Comparison of ENCODE assay signal across 10 mouse cellular contexts in the genomic region with DNA sequence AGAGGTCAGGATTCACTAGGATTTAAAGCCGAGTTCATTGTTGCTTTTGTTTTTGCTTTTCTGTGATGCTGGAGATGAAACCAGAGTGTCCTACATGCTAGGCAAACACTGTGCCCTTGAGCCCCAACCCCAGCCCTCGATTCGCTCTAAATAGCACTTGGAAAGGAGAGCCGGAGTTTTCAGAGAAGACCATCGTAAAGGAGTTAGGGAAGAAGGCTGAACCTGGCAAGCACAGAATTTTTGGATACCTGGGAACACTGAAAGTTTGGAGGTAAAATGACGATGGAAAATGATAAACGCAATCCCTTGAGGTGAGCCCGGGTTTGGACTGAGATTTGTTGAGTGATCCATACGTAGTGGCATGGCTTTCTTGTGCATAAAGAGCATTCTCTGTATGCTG. TPM values are rescaled to one million over a fixed set of nuclear protein-coding genes. Genes with fewer than 3 reads are reported as not detected.
DNase-seq lines count a peak whose midpoint lies in the region; ATAC-seq lines count a peak whose summit lies in the region.
"Had no signal": no experiment of that assay in that cellular context is flagged by ENCODE, and none has a peak within 500 bp of the region (broad histone marks: within the 10 kb centered on the region; RNA-seq: fewer than 3 reads in every experiment).

No protein-coding gene starts in this region.

- no peak overlapping the region for H3K27ac ChIP-seq in heart, embryonic 14.5 days (replicated peaks in 1 of 2; ENCODE audit: control insufficient read depth in 1 of 2, insufficient read depth in 1 of 2, low read depth in 2 of 2, low read length in 2 of 2)
- no peak overlapping the region for H3K27ac ChIP-seq in embryonic facial prominence, embryonic 12.5 days
- peak overlapping the region; percentile 74; the same call in 1 of the 2 replicates for H3K27ac ChIP-seq in hindbrain, embryonic 15.5 days (replicated peaks)
- H3K27ac ChIP-seq in midbrain, embryonic 13.5 days = peak overlapping the region; percentile 74
- H3K27ac ChIP-seq: macrophage had no signal

- DNase-seq in heart, postnatal 25 days (ENCODE audit: low spot score) = no peak
- no peak for DNase-seq in adrenal gland, adult (ENCODE audit: inconsistent age in 2 of 2, low spot score in 1 of 2)
- DNase-seq in urinary bladder, adult 18-20 months (ENCODE audit: low spot score in 2 of 2) = no peak
- DNase-seq: gastrocnemius, postnatal 14 days had no signal

- peak overlapping the region; percentile 71 for H3K9ac ChIP-seq in heart, embryonic 14.5 days (ENCODE audit: low read length)
- peak overlapping the region; percentile 65 for H3K9ac ChIP-seq in embryonic facial prominence, embryonic 12.5 days
- H3K9ac ChIP-seq in hindbrain, embryonic 15.5 days = peak overlapping the region; percentile 84
- peak overlapping the region; percentile 96 for H3K9ac ChIP-seq in midbrain, embryonic 13.5 days (replicated peaks)

- WGBS in heart, embryonic 14.5 days = 26% methylated on average over 9 of the region's 9 CpGs
- WGBS in embryonic facial prominence, embryonic 12.5 days = 28% methylated on average over 9 of the region's 9 CpGs
- WGBS in hindbrain, embryonic 15.5 days = 30% methylated on average over 9 of the region's 9 CpGs
- 29% methylated on average over 9 of the region's 9 CpGs for WGBS in midbrain, embryonic 13.5 days

- H3K4me3 ChIP-seq in heart, embryonic 14.5 days (ENCODE audit: control insufficient read depth in 1 of 2, insufficient read depth in 1 of 2, low read depth in 1 of 2, low read length in 2 of 2) = peak overlapping the region; percentile 54
- peak overlapping the region; percentile 63 for H3K4me3 ChIP-seq in embryonic facial prominence, embryonic 12.5 days
- peak overlapping the region; percentile 78 for H3K4me3 ChIP-seq in hindbrain, embryonic 15.5 days
- peak overlapping the region; percentile 84 for H3K4me3 ChIP-seq in midbrain, embryonic 13.5 days (replicated peaks)

- H3K4me1 ChIP-seq in heart, embryonic 14.5 days (ENCODE audit: control insufficient read depth in 2 of 2, insufficient read depth in 2 of 2, low read length in 2 of 2) = peaks cover 4 to 10% of the 10 kb centered on the region in 2 experiments; a peak in 2 of 4 replicates
- H3K4me1 ChIP-seq in embryonic facial prominence, embryonic 12.5 days = peaks cover 28% of the 10 kb centered on the region
- H3K4me1 ChIP-seq in hindbrain, embryonic 15.5 days (replicated peaks) = peaks cover 31% of the 10 kb centered on the region
- H3K4me1 ChIP-seq in midbrain, embryonic 13.5 days (replicated peaks) = peaks cover 37% of the 10 kb centered on the region

- no peak for ATAC-seq in heart, embryonic 14.5 days (ENCODE audit: insufficient number of reproducible peaks, insufficient read depth, low FRiP score, low read depth)
- no peak for ATAC-seq in embryonic facial prominence, embryonic 12.5 days (ENCODE audit: insufficient number of reproducible peaks, insufficient read depth, low FRiP score, low TSS enrichment)
- no peak for ATAC-seq in hindbrain, embryonic 15.5 days (ENCODE audit: low FRiP score, low read depth)
- no peak for ATAC-seq in midbrain, embryonic 13.5 days
- no peak for ATAC-seq in CD4-positive, CD25-positive, alpha-beta regulatory T cell, adult 4 months

- no peaks in the 10 kb centered on the region for H3K27me3 ChIP-seq in heart, embryonic 14.5 days (ENCODE audit: control insufficient read depth, insufficient read depth, low read length)
- H3K27me3 ChIP-seq in embryonic facial prominence, embryonic 12.5 days = no peaks in the 10 kb centered on the region
- no peaks in the 10 kb centered on the region for H3K27me3 ChIP-seq in hindbrain, embryonic 15.5 days
- H3K27me3 ChIP-seq in midbrain, embryonic 13.5 days = no peaks in the 10 kb centered on the region

- intact Hi-C loops in heart, postnatal 25 days (cut with DNase I) = loop anchor here (10.0 kb wide), 1 partner anchor 46 kb away; no protein-coding TSS in a partner anchor

- H3K9me3 ChIP-seq in heart, embryonic 14.5 days (ENCODE audit: control insufficient read depth, low read length) = no peaks in the 10 kb centered on the region
- H3K9me3 ChIP-seq in embryonic facial prominence, embryonic 12.5 days = no peaks in the 10 kb centered on the region
- H3K9me3 ChIP-seq in hindbrain, embryonic 15.5 days = no peaks in the 10 kb centered on the region
- no peaks in the 10 kb centered on the region for H3K9me3 ChIP-seq in midbrain, embryonic 13.5 days

- peaks cover 5% of the 10 kb centered on the region for H3K36me3 ChIP-seq in heart, embryonic 14.5 days (ENCODE audit: control insufficient read depth, insufficient read depth, low read length)
- H3K36me3 ChIP-seq in embryonic facial prominence, embryonic 12.5 days = peaks cover 6% of the 10 kb centered on the region; the same call in 1 of the 2 replicates
- H3K36me3 ChIP-seq in hindbrain, embryonic 15.5 days = peaks cover 8% of the 10 kb centered on the region
- peaks cover 15% of the 10 kb centered on the region for H3K36me3 ChIP-seq in midbrain, embryonic 13.5 days

- H3K4me2 ChIP-seq in heart, embryonic 14.5 days (ENCODE audit: low read length) = peak overlapping the region; percentile 98
- peak overlapping the region; percentile 90 for H3K4me2 ChIP-seq in embryonic facial prominence, embryonic 12.5 days (replicated peaks)
- H3K4me2 ChIP-seq in hindbrain, embryonic 15.5 days = peak overlapping the region; percentile 77
- peak overlapping the region; percentile 84 for H3K4me2 ChIP-seq in midbrain, embryonic 13.5 days (replicated peaks)

RNA-seq across cellular contexts. Expression of a gene that starts 0.6 kb away (rescaled TPM):
- polyA plus RNA-seq in heart, embryonic 14.5 days (2014; fragmentation: Nextera tagmentation; extraction: Ambion mirVana) = 0.80 and 0.92 TPM in 2 replicates
- total RNA-seq in heart, postnatal 25 days (2021) = under 1 TPM; 0.26 to 0.39 TPM
- 7.0 TPM in 2 replicates for polyA plus RNA-seq in embryonic facial prominence, embryonic 12.5 days (2016; fragmentation: Nextera tagmentation; extraction: Ambion mirVana)
- 17.3 and 18.9 TPM in 2 replicates for polyA plus RNA-seq in hindbrain, embryonic 15.5 days (2015; fragmentation: Nextera tagmentation; extraction: Ambion mirVana)
- polyA plus RNA-seq in midbrain, embryonic 13.5 days (2015; fragmentation: Nextera tagmentation; extraction: Ambion mirVana) = 13.4 and 15.7 TPM in 2 replicates
- polyA plus RNA-seq in CD4-positive, CD25-positive, alpha-beta regulatory T cell, adult 4 months (2017; shearing (Covaris generic)) = under 1 TPM; 0.14 to 0.31 TPM

RNA-seq across cellular contexts. Expression of a gene that starts 17.1 kb away (rescaled TPM):
- polyA plus RNA-seq in heart, embryonic 14.5 days (2014; fragmentation: Nextera tagmentation; extraction: Ambion mirVana) = 14.2 and 14.6 TPM in 2 replicates
- total RNA-seq in heart, postnatal 25 days (2021) = 10 to 100 TPM; 27.4 to 28.4 TPM
- polyA plus RNA-seq in embryonic facial prominence, embryonic 12.5 days (2016; fragmentation: Nextera tagmentation; extraction: Ambion mirVana) = 28.6 and 29.1 TPM in 2 replicates
- polyA plus RNA-seq in hindbrain, embryonic 15.5 days (2015; fragmentation: Nextera tagmentation; extraction: Ambion mirVana) = 14.1 and 14.8 TPM in 2 replicates
- polyA plus RNA-seq in midbrain, embryonic 13.5 days (2015; fragmentation: Nextera tagmentation; extraction: Ambion mirVana) = 19.2 and 20.0 TPM in 2 replicates
- 10 to 100 TPM in 1 of 2 experiments, 1 to 10 TPM in 1; 8.6 to 20.3 TPM for polyA plus RNA-seq in CD4-positive, CD25-positive, alpha-beta regulatory T cell, adult 4 months (2017; shearing (Covaris generic))

RNA-seq across cellular contexts. Expression of a gene that starts 17.9 kb away (rescaled TPM):
- polyA plus RNA-seq in heart, embryonic 14.5 days (2014; fragmentation: Nextera tagmentation; extraction: Ambion mirVana) = 62.0 and 65.5 TPM in 2 replicates
- total RNA-seq in heart, postnatal 25 days (2021) = 10 to 100 TPM; 54.9 to 55.4 TPM
- 74.5 and 75.8 TPM in 2 replicates for polyA plus RNA-seq in embryonic facial prominence, embryonic 12.5 days (2016; fragmentation: Nextera tagmentation; extraction: Ambion mirVana)
- polyA plus RNA-seq in hindbrain, embryonic 15.5 days (2015; fragmentation: Nextera tagmentation; extraction: Ambion mirVana) = 88.6 and 94.7 TPM in 2 replicates
- 91.3 and 91.5 TPM in 2 replicates for polyA plus RNA-seq in midbrain, embryonic 13.5 days (2015; fragmentation: Nextera tagmentation; extraction: Ambion mirVana)
- polyA plus RNA-seq in CD4-positive, CD25-positive, alpha-beta regulatory T cell, adult 4 months (2017; shearing (Covaris generic)) = 10 to 100 TPM; 45.8 to 63.1 TPM

RNA-seq across cellular contexts. Expression of a gene that starts 25.9 kb away (rescaled TPM):
- 39.5 and 42.2 TPM in 2 replicates for polyA plus RNA-seq in heart, embryonic 14.5 days (2014; fragmentation: Nextera tagmentation; extraction: Ambion mirVana)
- total RNA-seq in heart, postnatal 25 days (2021) = 10 to 100 TPM; 52.0 to 69.7 TPM
- 107 and 112 TPM in 2 replicates for polyA plus RNA-seq in embryonic facial prominence, embryonic 12.5 days (2016; fragmentation: Nextera tagmentation; extraction: Ambion mirVana)
- 25.4 and 28.7 TPM in 2 replicates for polyA plus RNA-seq in hindbrain, embryonic 15.5 days (2015; fragmentation: Nextera tagmentation; extraction: Ambion mirVana)
- 24.6 and 30.9 TPM in 2 replicates for polyA plus RNA-seq in midbrain, embryonic 13.5 days (2015; fragmentation: Nextera tagmentation; extraction: Ambion mirVana)
- polyA plus RNA-seq in CD4-positive, CD25-positive, alpha-beta regulatory T cell, adult 4 months (2017; shearing (Covaris generic)) = 1 to 10 TPM in 1 of 2 experiments, under 1 TPM in 1; 0.54 to 1.6 TPM

RNA-seq across cellular contexts. Expression of a gene that starts 57.2 kb away (rescaled TPM):
- 0.11 and 0.19 TPM in 2 replicates for polyA plus RNA-seq in heart, embryonic 14.5 days (2014; fragmentation: Nextera tagmentation; extraction: Ambion mirVana)
- under 1 TPM in 1 of 2 experiments, not detected in 1; 0.16 TPM for total RNA-seq in heart, postnatal 25 days (2021)
- polyA plus RNA-seq in embryonic facial prominence, embryonic 12.5 days (2016; fragmentation: Nextera tagmentation; extraction: Ambion mirVana) = 0.29 and 0.52 TPM in 2 replicates
- 2.6 and 3.2 TPM in 2 replicates for polyA plus RNA-seq in hindbrain, embryonic 15.5 days (2015; fragmentation: Nextera tagmentation; extraction: Ambion mirVana)
- polyA plus RNA-seq in midbrain, embryonic 13.5 days (2015; fragmentation: Nextera tagmentation; extraction: Ambion mirVana) = 1.3 and 1.8 TPM in 2 replicates
- not detected for polyA plus RNA-seq in CD4-positive, CD25-positive, alpha-beta regulatory T cell, adult 4 months (2017; shearing (Covaris generic))
- polyA plus RNA-seq: macrophage had no signal

Comparison
In these comparisons a context has a peak if more than half of its experiments do, and no peak if none do; other contexts are left out.
1. H3K27ac ChIP-seq: peak in hindbrain, embryonic 15.5 days (single experiment) and midbrain, embryonic 13.5 days (single experiment); none in heart, embryonic 14.5 days (0 of 2) and embryonic facial prominence, embryonic 12.5 days (single experiment).
2. Peak in every context shown above with its lines, with median percentiles within 50 percentile points of each other: H3K4me2 ChIP-seq, H3K4me3 ChIP-seq and H3K9ac ChIP-seq.